Mouse (Mus musculus) kidney, postnatal 14 days (tissue): Measurements from ENCODE around the gene Rab11fip2.

ENCODE experiments used
- DNase-seq: peaks from one replicate; pipeline ENCODE4 v3.0.0; 2022; ENCODE audit warnings: mixed read lengths

The Rab11fip2 gene

DNA sequence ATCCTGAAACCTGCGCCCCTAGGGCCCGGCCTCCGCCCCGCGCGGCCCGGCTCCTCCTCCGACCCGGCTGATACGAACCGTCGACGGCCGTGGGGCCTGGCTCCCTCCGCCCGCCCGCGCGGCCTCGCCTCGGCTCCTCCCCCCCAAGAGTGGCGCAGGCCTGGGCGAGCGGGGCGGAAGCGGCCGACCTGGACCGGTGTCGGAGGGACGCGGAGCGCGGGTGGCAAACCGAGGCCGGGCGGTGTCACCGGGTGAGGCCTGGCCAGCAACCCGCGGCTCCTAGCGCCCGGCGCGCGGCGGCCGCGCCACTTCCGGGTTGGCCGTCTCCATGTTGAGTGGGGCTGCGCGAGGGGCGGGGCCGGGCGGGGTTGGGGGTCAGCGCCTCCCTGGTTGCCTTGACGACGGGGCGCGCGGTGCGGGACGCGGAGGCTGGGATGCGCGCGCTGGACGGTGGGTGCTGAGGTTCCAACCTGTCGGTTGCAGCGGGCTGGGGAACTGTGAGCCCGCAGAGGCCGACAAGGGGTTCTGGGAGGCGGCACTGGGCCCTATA is at the start of gene Rab11fip2:
Gene Rab11fip2 (minus strand): TSS at position 333 of the 550 bp plus-strand sequence.
- DNase-seq, result peak; percentile 92

DNA sequence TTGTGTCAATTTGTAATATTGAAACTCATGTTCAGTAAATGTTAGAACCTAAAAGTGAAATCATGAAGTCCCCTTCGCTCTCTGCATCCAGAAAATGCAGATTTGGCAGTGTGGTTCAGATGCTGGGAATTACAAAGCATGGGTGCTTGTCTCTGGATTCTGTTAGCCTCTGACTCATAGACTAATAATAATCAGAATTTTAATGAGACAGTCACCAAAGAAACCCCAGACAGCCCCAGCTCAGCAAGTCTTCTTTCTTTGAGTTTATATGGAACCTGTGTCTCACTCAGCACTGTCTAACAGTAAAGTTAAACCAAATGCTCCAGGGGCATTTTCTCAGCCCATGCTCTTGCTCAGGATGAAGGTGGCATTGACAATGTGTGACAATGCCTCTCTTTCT is 38.1 kb upstream of the Rab11fip2 start:
- DNase-seq, result no peak

DNA sequence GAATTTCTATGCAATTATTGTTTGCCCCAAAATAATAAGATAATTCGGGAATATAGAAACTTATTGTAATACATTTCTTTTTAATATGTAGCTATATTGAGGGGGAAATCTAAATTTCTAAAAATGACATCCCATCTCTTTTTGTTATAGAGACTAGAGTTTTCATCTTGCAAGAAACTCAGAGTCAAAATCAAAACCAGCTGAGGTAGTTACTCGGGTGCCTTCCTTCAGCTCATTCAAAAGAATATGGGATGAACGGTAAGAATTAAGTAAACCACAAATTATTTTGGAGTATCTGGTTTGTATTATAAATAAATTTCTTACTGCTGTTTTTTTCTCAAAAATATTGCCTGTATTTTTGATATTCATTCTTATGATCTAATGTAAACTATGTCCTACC is 11.5 kb upstream of the Rab11fip2 start:
- DNase-seq, result no peak

DNA sequence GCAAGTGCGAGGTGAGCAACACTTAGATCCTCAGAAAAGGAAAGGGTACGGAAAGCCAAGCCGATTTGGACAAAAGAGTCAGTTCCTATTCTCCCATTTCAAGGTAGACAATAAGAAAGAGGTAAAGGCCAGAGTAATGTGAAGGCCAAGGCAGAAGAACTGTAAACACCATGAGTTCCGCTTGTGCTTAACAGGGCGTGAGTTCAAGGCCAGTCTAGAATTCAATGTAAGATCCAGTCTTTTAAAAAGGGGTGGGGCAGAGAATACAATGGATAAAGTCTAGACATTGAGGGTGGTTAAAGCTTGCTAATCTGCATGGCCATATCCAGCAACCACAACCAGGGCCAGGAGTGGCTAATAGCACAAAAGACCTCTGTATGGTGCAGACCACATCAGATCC is 6.3 kb upstream of the Rab11fip2 start:
- no peak for DNase-seq

GRCm38 (mm10) chr19:59942716-59943321 is 635 bp downstream of the Rab11fip2 start:
- DNase-seq, result no peak

DNA sequence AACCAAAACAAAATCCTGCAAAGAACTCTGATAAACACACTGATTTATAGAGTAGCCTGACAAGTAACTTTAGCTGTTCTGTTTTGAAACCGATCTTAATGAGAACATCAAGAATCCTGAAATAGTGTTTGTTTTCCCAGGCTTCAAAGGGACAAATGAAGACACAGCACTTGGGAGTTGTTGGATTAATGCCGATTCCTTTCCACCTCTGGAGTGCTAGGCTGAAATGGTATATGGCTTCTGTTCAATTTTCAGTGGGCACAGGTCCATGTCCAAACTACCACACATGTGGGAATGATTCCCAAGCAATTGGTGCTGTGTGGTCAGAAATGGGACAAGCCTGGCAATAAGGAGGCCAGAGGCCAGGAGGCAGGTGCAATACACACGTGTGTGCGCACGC is 3.7 kb downstream of the Rab11fip2 start:
- DNase-seq, result peak; percentile 10

DNA sequence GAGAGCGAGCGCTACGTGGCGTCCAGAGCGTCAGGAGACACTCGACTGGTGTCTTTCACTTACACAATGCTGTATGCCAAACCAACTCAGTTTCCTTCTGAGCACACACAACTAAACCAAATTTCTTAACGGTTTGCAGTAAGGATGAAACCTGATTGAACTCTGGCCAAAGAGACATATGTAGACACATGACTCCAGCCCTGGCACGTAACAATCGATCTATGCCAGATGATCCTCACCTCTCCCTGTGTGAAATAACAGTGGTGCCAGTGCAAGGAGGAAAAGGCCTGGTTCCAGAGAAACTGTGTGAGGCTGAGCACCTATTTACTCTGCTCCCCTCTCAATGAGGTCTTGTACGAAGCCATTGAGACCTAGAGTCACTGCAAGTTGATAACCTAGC is 11.4 kb downstream of the Rab11fip2 start:
- DNase-seq, result no peak

GRCm38 (mm10) chr19:59928672-59929071 is 14.8 kb downstream of the Rab11fip2 start:
- DNase-seq, result no peak

DNA sequence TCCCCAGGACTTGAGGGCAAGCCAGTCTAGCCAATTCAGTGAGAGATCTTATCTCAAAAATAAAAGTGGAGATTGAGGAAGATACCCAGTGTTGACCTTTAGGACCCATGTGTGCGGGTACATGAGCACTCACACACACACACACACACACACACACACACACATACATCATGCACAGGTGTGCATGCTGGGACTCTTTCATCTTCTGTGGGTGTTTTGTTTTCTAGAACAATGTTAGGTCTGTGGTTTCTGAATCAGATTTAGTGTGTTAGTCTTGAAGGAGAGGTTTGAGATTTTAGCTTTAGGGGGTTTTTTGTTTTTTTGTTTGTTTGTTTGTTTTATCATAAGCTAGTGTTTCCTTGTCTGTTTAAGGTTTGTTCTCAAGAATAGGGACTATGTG is 17.3 kb downstream of the Rab11fip2 start:
- no peak for DNase-seq

DNA sequence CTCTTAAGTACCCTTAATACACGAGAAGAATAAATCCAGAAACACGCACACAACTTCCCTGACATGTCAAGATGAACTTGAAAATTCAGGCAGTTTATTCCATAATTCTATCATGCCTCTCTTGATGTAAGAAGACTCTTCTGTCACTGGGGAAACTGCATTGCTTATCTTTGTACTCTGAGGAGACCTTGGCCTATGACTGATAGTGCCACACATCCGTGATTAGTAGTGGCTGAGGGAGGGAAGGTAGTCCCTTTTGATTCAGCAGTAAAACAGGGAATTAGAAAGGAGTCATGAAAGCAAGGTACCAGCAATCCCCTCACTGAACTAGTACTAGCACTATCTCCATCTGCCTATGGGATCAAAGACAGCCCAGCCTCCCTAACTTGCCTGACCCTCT is 22.6 kb downstream of the Rab11fip2 start:
- DNase-seq, result no peak

GRCm38 (mm10) chr19:59917901-59918613 is 25.4 kb downstream of the Rab11fip2 start:
- DNase-seq, result no peak

DNA sequence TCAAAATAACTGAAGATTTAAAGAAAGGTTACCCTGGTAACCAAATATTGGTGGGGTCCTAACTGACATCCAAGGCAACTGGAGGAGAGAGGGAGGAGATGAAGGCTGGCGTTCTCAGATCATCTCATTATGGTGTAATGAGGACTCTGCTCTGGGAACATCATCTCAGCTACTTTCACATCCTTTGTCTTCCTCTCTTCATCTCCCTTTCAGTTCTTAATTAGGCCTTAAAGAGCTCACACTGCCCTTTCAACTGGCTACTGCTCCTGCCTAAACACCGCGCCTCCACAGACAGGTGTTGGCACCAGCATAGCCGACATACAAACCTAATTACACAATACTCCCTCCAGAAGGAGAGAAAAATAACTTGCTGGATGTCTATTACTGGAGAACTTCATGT is 31.9 kb downstream of the Rab11fip2 start:
- DNase-seq, result no peak

DNA sequence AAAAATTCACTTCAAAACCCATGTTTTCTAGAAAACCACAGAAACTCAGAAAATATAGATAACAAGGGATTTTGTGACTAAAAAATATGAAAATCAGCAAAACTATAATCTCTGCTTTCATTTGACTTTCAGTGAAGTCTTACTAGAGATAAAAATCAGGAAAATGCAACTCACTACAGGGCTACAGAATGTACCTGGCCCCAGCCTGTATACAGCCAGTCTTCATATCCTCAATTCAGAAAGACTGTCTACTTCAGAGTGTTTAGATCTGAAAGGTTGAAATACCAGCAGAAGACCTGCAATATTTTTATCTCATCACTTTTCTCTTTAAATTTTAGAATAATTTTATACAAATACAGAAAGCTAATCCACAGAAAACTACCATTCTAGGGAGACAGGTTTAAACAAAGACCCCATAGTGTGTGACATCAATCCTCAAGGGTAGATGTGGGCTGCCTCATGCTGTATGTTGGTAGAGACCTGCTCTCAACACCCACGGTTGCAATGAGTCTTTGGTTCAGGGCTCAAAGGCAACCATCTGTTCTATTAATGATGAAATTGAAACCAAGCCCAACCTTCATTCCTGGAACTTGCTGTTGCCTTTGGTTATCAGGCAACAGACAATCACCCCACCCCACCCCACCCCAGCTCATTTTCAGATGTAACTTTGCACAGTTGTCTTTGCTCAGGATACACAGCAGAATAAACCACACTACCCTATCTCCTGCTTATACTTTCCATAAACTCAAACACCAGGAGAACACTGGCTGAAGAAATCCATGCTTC is 38.0 kb downstream of the Rab11fip2 start:
- no peak for DNase-seq

DNA sequence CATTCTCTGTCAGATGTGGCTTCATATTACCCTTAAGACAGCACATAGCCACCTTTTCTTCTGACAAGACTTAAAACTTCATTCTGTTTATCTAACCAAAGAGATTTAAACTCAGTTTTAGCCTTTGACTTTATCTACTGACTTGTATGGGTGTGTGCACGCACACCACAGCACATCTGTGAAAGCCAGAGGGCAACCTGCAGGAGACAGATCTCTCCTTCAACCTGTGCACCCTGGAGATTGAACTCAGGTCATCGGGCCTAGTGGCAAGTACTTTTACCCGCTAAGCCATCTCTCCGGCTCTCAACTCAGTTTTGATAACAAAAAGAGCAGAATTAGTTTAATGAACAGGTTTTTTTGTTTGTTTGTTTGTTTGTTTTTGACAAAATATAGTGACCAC is 43.5 kb downstream of the Rab11fip2 start:
- DNase-seq, result no peak

- DNase-seq, result no peak
Measured at GRCm38 (mm10) chr19:59898301-59898700, 45.2 kb downstream of the Rab11fip2 start.

DNA sequence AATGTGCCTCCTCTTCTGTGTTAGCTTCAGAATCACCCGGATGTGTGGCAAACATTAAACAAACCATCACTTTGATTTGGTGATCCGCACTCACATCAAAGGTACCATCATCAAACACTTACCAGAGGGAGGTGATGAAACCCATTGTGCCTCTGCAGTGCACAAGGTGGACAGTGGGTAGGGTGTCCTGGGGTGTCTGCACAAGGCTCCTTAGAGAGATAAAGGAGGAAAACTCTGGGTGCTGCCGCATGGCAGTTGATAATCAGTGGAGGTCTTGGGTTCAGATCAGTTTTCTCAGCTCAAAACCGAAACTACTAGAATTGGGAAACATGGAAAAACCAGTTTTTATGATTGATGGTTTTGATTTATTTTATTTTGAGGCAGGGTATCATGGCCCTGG is 54.1 kb downstream of the Rab11fip2 start:
- no peak for DNase-seq

GRCm38 (mm10) chr19:59888846-59889245 is 54.6 kb downstream of the Rab11fip2 start:
- no peak for DNase-seq

- DNase-seq, result no peak
Measured at GRCm38 (mm10) chr19:59887866-59888265, 55.6 kb downstream of the Rab11fip2 start.

DNA sequence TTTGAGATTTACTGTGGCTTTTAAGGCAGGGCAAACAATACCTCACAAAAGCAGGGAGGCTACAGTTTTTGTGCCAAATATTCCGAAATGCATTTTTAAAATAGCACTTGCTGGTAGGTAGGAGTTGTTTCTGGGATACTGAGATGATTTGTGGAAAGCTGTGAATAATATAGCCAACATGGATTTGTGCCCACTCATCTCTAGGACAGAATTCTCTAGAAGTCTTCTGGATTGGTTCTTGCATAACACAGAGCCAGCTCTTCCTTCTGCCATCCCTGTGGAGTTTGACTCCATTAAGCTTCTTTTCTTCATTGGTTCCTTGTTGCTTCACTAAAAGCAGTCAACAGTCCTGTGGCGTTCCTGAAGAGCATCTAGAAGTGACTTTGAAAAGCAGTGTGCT is 58.2 kb downstream of the Rab11fip2 start:
- DNase-seq, result no peak

GRCm38 (mm10) chr19:59877238-59877637 is 66.2 kb downstream of the Rab11fip2 start:
- no peak for DNase-seq

DNA sequence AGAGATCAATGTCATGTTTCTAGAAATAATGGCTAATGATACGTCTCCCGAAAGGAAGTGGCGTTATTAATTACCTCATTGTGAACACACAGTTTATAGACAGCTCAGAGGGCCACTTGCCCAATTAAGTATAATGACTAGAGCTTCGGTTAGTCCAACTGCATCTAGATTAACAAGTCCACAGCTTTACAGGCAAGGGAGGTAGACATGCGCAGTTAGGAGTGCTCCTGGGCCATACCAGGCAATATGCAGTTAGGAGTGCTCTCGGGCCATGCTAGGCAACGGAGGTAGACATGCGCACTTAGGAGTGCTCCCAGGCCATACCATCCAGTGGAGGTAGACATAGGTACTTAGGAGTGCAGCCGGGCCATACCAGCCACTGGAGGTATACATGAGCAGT is 76.8 kb downstream of the Rab11fip2 start:
- no peak for DNase-seq

- no peak for DNase-seq
Measured at GRCm38 (mm10) chr19:59862423-59862822, 81.0 kb downstream of the Rab11fip2 start.

GRCm38 (mm10) chr19:59860799-59861198 is 82.7 kb downstream of the Rab11fip2 start:
- DNase-seq, result no peak

GRCm38 (mm10) chr19:59853061-59853460 is 90.4 kb downstream of the Rab11fip2 start:
- peak; percentile 30 for DNase-seq
